Mouse (Mus musculus) stomach, embryonic 15.5 days (tissue): ENCODE results near the gene Fut9. TPM values are rescaled to one million over a fixed set of nuclear protein-coding genes. Genes with fewer than 3 reads are reported as not detected.

Experiments
- ATAC-seq: fragments of 200-750 bp; cut with Nextera tagmentation; 2 replicates; pipeline ENCODE4 v1.8.0; 2017; ENCODE audit warnings: low read depth, moderate number of reproducible peaks, moderate TSS enrichment; ENCODE audit not compliant: insufficient read depth, low FRiP score
- H3K27ac ChIP-seq: fragments of 300-500 bp; sonication (generic); 2 replicates; pipeline ENCODE4 v1.5.1; 2015; ENCODE audit warnings: mild to moderate bottlenecking, inconsistent platforms
- H3K27me3 ChIP-seq: fragments of 300-500 bp; sonication (generic); replicated peaks from 2 replicates; pipeline ENCODE4 v1.6.1; 2015; ENCODE audit warnings: inconsistent platforms
- H3K36me3 ChIP-seq: fragments of 300-500 bp; sonication (generic); 2 replicates; pipeline ENCODE4 v1.6.1; 2015; ENCODE audit warnings: inconsistent platforms
- H3K4me1 ChIP-seq: fragments of 300-500 bp; sonication (generic); 2 replicates; pipeline ENCODE4 v1.6.1; 2015; ENCODE audit warnings: inconsistent platforms
- H3K4me2 ChIP-seq: fragments of 300-500 bp; sonication (generic); 2 replicates; pipeline ENCODE4 v1.6.1; 2015; ENCODE audit warnings: mild to moderate bottlenecking, inconsistent platforms
- H3K4me3 ChIP-seq: fragments of 300-500 bp; sonication (generic); replicated peaks from 2 replicates; pipeline ENCODE4 v1.5.1; 2015; ENCODE audit warnings: inconsistent platforms
- H3K9ac ChIP-seq: fragments of 300-500 bp; sonication (generic); 2 replicates; pipeline ENCODE4 v1.6.1; 2015; ENCODE audit warnings: inconsistent platforms
- H3K9me3 ChIP-seq: fragments of 300-500 bp; sonication (generic); 2 replicates; pipeline ENCODE4 v1.6.1; 2016; ENCODE audit warnings: inconsistent platforms
- WGBS: fragments of 180-500 bp; shearing (Covaris S2); methylation state at CpG from one replicate; pipeline ENCODE4 v1.1.7; 2015; 5-methylcytosine and 5-hydroxymethylcytosine counted together
- polyA plus RNA-seq: library from polyadenylated mRNA; unstranded; fragments of >200 nt; fragmentation: Nextera tagmentation; extraction: Ambion mirVana; gene quantifications from 2 replicates; pipeline ENCODE4 v1.2.1, GENCODE M21; 2015

Gene Fut9
- polyA plus RNA-seq, 1 experiment from 2014 or later: 0.89 TPM

GRCm38 (mm10) chr4:25641993-25642392 lies 158.1 kb downstream of the Fut9 start:
- H3K4me2 ChIP-seq: no peak overlapping the region
- no peaks in the 10 kb centered on the region for H3K9me3 ChIP-seq
- WGBS: 79% methylated on average over 4 of the region's 4 CpGs

DNA sequence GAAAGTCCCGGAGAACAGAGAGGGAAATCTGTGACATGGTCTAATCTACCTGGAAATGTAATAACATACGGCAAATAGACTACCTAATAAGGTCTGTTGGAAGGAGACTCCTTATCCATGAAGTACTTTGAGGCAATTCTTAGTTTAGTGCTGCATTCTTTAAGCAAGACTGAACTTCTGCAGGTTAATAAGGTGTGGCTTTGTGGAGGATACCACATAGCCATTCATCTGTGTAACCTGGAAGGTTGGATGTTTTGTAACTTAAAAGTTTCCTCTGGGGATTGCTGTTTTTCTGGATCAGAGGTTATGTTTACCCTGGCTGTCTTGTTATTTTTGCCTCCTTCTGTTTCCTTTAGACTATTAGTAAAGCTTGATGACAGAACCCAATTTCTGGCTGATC lies 166.8 kb downstream of the Fut9 start:
- Histone ChIP-seq H3K9ac (no peak overlapping the region), H3K9me3 (no peaks in the 10 kb centered on the region), H3K4me1 (no peaks in the 10 kb centered on the region), H3K4me2 (no peak overlapping the region), H3K27ac (no peak overlapping the region), H3K27me3 (no peaks in the 10 kb centered on the region), H3K4me3 (no peak overlapping the region), H3K36me3 (no peaks in the 10 kb centered on the region)
- ATAC-seq: no peak
- 82% methylated on average over 2 of the region's 2 CpGs for WGBS

More at GRCm38 (mm10) chr4:25641993-25642392, 158.1 kb downstream of the Fut9 start:
- no peak for ATAC-seq
- no peaks in the 10 kb centered on the region for H3K27me3 ChIP-seq
- no peaks in the 10 kb centered on the region for H3K36me3 ChIP-seq
- no peaks in the 10 kb centered on the region for H3K4me1 ChIP-seq
- no peak overlapping the region for H3K9ac ChIP-seq
- H3K27ac ChIP-seq: no peak overlapping the region
- no peak overlapping the region for H3K4me3 ChIP-seq

GRCm38 (mm10) chr4:25628113-25628512 lies 171.9 kb downstream of the Fut9 start:
- H3K36me3 ChIP-seq: no peaks in the 10 kb centered on the region
- H3K9ac ChIP-seq: no peak overlapping the region
- H3K27ac ChIP-seq: no peak overlapping the region
- no peaks in the 10 kb centered on the region for H3K27me3 ChIP-seq
- WGBS: 55% methylated on average over 5 of the region's 5 CpGs
- H3K4me3 ChIP-seq: no peak overlapping the region
- H3K9me3 ChIP-seq: no peaks in the 10 kb centered on the region
- no peak for ATAC-seq
- no peak overlapping the region for H3K4me2 ChIP-seq
- H3K4me1 ChIP-seq: no peaks in the 10 kb centered on the region

GRCm38 (mm10) chr4:25627467-25627866 lies 172.6 kb downstream of the Fut9 start:
- no peak overlapping the region for H3K4me3 ChIP-seq
- H3K9ac ChIP-seq: no peak overlapping the region
- 88% methylated on average over 9 of the region's 9 CpGs for WGBS
- H3K27me3 ChIP-seq: no peaks in the 10 kb centered on the region
- no peaks in the 10 kb centered on the region for H3K4me1 ChIP-seq
- no peaks in the 10 kb centered on the region for H3K36me3 ChIP-seq
- H3K27ac ChIP-seq: no peak overlapping the region
- no peaks in the 10 kb centered on the region for H3K9me3 ChIP-seq
- no peak overlapping the region for H3K4me2 ChIP-seq
- no peak for ATAC-seq

DNA sequence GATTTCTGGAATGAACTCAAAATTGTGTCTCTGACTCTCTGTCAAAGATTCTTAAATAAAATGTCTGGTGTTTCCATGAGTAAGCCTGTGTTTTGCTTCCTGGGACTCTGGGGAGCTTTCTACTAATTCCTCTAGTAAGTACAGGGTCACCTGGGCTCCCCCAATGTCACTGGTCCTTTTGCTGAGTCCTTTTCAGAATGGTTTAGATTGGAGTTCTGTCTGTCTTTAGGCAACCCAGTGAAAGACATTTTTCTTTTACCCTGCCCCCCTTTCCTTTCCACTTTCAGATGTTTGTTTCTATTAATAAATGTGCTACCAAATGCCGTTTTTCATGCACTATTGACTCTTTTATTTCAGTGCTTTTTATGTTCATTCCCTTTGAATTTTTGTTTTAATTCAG lies 173.0 kb downstream of the Fut9 start:
- Histone ChIP-seq H3K36me3 (no peaks in the 10 kb centered on the region), H3K9ac (no peak overlapping the region), H3K27me3 (no peaks in the 10 kb centered on the region), H3K27ac (no peak overlapping the region), H3K4me2 (no peak overlapping the region), H3K4me3 (no peak overlapping the region), H3K4me1 (no peaks in the 10 kb centered on the region), H3K9me3 (no peaks in the 10 kb centered on the region)
- ATAC-seq: no peak
- 59% methylated on average over 1 of the region's 1 CpGs for WGBS

DNA sequence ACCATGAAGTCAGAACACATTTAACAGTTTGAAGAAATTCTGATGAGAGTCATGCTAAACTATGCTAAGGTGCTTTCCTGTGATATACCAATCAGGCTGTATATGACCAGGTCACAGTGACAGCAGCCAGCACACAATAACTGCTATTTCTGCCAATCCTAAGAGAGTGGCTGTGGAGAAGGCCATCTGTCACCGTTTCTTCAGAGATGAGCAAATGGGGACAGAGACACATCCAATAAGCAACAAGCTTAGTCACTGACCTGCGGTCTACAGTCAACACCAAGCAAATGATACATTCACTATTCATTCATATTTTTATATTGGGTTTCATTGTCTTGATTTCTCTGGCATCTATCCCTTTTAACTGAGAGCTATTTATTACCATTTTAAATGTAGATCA lies 176.9 kb downstream of the Fut9 start:
- Histone ChIP-seq H3K4me1 (no peaks in the 10 kb centered on the region), H3K27me3 (no peaks in the 10 kb centered on the region), H3K9ac (no peak overlapping the region), H3K36me3 (no peaks in the 10 kb centered on the region), H3K9me3 (no peaks in the 10 kb centered on the region), H3K4me2 (no peak overlapping the region), H3K4me3 (no peak overlapping the region), H3K27ac (no peak overlapping the region)
- 85% methylated on average over 2 of the region's 2 CpGs for WGBS
- ATAC-seq: no peak

GRCm38 (mm10) chr4:25617301-25617700 lies 182.7 kb downstream of the Fut9 start:
- Histone ChIP-seq H3K9me3 (no peaks in the 10 kb centered on the region), H3K9ac (no peak overlapping the region), H3K27ac (no peak overlapping the region), H3K36me3 (no peaks in the 10 kb centered on the region), H3K27me3 (no peaks in the 10 kb centered on the region), H3K4me2 (no peak overlapping the region), H3K4me1 (no peaks in the 10 kb centered on the region), H3K4me3 (no peak overlapping the region)
- ATAC-seq: no peak
- WGBS: 78% methylated on average over 4 of the region's 4 CpGs

- no peaks in the 10 kb centered on the region for H3K27me3 ChIP-seq
- no peaks in the 10 kb centered on the region for H3K4me1 ChIP-seq
- no peak overlapping the region for H3K4me3 ChIP-seq
- no peak overlapping the region for H3K4me2 ChIP-seq
- H3K9ac ChIP-seq: no peak overlapping the region
- H3K27ac ChIP-seq: no peak overlapping the region
- WGBS: 86% methylated on average over 5 of the region's 5 CpGs
- H3K36me3 ChIP-seq: no peaks in the 10 kb centered on the region
- H3K9me3 ChIP-seq: no peaks in the 10 kb centered on the region
- ATAC-seq: no peak
These were observed 186.6 kb downstream of the Fut9 start for GRCm38 (mm10) chr4:25613426-25613825.

DNA sequence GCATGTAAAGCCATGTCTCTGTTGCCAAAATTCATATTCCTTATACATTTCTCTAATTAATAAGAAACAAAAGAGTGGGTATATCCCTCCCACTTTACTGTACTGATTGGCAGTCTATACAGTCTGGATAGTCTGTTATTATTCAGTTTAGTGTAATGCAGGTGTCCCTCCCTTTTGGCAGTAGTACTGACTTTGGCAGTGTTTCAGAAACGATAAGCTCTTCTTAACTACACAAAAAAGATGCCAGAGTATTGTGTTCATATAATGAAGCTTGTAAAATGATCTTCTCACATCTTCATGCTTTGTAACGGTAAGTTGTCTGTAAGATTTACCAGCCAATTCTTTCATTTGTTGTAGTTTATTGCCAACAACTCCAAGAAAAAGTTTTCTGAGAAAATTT lies 189.6 kb downstream of the Fut9 start:
- no peaks in the 10 kb centered on the region for H3K4me1 ChIP-seq
- no peaks in the 10 kb centered on the region for H3K9me3 ChIP-seq
- H3K4me3 ChIP-seq: no peak overlapping the region
- no peak overlapping the region for H3K27ac ChIP-seq
- no peak overlapping the region for H3K9ac ChIP-seq
- WGBS: 67% methylated on average over 2 of the region's 2 CpGs
- H3K4me2 ChIP-seq: no peak overlapping the region
- H3K27me3 ChIP-seq: no peaks in the 10 kb centered on the region
- H3K36me3 ChIP-seq: no peaks in the 10 kb centered on the region
- ATAC-seq: no peak

DNA sequence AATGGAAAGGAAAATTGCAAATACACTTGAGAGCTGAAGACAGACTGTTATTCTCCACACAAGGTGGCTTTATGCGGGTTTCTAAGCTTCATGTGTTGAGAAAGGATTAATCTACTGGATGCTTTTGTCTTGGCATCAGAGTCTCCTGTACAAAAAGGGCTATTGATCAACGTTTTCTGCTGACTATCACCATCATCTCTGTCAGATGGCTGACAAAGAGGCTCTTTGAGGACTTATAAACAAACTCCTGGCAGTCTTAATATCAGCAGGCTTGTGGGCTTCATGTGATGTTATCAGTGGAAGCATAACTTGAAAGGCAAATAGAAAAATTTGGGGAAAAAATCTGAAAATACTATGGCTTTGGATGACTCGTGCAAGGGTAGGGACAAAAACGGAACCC lies 206.8 kb downstream of the Fut9 start:
- no peaks in the 10 kb centered on the region for H3K36me3 ChIP-seq
- no peaks in the 10 kb centered on the region for H3K27me3 ChIP-seq
- ATAC-seq: no peak
- H3K4me2 ChIP-seq: no peak overlapping the region
- no peak overlapping the region for H3K27ac ChIP-seq
- H3K4me3 ChIP-seq: no peak overlapping the region
- 66% methylated on average over 4 of the region's 4 CpGs for WGBS
- H3K4me1 ChIP-seq: no peaks in the 10 kb centered on the region
- no peak overlapping the region for H3K9ac ChIP-seq
- H3K9me3 ChIP-seq: no peaks in the 10 kb centered on the region
